Mouse (Mus musculus) colon, adult 2 months (tissue): ENCODE results near the gene Cbx1. TPM values are rescaled to one million over a fixed set of nuclear protein-coding genes. Genes with fewer than 3 reads are reported as not detected.

Source experiments
- polyA plus RNA-seq: library from polyadenylated mRNA; depleted of rRNA; stranded (reverse); fragments of >200 nt; gene quantifications from 2 replicates; pipeline ENCODE4 v1.2.3, GENCODE M21; 2012; rRNA removed

Cbx1 gene
- polyA plus RNA-seq: 20.4 and 20.9 TPM in 2 replicates

DNA sequence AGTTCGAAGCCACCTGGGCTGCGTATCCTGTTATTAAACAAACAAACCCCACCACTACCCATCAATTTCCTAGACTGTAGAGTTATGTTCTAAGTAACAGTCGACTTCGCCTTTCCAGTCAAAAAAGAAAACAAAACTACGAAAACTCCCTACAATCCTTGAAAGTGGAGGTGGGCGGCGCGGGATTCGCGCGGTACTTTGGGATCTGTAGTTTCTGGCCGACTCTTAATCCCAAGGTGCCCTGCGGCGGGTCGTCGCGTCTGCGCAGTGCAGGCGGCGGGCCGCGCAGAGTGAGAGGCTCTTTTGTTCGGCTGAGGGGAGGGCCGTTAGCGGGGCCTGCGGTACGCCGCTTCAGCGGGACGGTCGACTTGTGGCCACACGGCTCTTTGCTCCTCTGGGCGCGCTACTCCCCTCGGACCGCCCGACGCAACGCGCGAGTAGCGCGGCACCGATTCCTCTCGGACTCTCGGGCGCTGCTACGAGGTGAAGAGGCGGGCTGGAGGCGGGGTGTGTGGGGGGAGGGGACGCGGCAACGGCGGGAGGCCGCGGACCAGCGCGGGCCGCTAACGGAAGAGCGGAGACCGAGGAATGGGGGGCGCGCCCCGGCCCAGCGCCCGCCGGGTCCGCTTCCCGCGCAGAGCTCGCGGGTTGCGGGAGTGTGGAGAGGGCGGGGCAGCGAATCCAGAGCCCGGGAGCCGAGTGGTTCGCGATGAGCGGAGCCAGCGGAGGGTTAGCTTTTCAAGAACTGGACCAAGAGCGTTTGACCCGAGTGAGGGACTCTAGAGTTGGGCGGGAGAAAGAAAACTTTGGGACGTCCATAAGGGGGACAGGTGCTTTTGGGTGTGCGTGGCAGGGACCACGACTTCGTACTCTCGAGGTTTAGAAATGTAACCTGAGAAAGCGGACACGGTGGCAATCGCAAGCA lies at the start of gene Cbx1:
Cbx1 (plus strand) TSS at position 257 of the 925 bp plus-strand sequence.

DNA sequence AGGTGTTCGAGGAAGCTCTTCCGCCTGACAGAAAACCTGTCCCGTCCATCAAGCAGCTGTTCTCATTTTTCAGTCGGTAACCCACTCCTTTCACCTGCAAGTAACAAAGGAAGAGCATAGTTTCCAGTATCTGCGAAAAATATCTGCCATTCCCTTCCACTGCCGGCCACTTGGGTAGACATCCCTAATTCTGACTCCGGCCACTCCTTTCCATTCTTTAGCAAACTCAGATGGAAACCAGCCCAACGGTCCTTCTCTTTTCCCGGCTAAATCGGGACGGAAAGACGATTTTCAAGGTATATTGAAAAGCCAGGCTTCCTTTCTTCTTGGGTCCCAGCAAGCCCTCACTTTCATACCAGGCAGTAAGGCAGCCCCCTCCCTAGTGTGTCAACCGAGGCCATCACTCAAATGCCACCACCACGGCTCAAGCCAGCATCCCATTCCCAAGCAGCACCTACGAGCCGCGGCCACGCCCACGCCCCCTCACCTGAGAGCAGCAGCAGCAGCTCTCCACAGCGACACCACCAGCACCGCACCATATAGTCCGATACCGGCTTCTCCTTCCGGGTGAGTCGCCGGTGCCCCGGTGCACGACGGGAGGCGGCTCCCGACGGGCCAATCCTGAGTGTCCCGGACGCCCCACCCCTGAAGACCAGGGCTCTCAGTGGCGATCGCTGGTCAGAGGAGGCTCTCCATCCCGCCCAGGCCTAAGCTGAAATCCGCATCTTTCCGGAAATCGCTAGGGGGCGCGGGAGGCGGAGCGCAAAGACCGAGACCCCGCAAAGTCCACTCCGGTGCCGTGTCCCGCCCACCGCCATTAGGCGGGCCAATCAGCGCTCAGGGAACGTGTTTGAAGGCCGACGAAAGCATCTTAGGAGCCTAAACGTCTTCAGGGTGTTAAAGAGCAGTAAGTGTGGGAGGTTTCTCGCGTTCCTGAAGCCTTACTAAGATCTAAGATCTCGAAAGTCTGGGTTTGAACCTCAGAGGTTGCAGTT lies 11.7 kb upstream of the Cbx1 start, which contains the start of gene Snx11:
Snx11 (minus strand) TSS at position 592 of the 995 bp plus-strand sequence.

GRCm38 (mm10) chr11:96829813-96830538 lies 41.0 kb downstream of the Cbx1 start, which contains the start of gene Nfe2l1:
Gene Nfe2l1 (minus strand): TSS chr11:96829968.

DNA sequence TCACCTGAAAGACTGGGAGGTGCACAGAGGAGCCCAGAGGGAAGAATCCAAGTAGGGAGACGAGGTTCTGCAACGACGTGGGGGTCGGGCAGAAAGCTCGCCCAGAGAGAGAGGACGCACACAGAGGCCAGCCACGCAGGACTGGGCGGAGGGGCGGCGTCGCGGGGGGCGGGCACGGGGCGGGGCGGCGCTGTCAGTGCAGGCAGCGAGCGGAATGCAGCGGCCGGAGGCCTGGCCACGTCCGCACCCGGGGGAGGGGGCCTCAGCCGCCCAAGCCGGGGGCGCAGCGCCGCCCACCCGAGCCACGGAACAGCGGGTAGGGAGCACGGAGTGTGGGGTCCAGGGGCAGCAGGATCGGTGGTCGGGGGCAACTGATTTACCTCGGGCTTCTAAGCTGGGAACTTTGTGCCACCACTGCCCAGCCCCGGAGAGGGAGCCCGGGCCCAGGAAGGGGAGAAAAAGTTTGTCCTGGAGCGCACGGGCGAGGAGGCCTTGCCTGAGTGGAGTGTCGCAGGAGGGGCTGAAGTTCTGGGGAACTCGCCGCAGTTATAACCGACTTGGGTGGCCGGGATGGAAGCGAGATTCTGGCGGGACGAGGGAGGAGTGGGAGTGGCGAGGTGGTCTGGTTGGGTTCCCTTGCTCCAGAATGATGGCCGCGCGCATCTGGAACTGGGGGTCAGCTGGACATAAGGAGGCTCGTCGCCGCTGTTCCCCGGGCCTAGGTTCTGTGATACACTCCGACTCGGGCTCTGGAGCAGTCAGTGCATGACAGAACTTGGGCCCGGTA lies 60.9 kb downstream of the Cbx1 start, which contains the start of gene Copz2:
Copz2 (plus strand) TSS at position 190 of the 787 bp plus-strand sequence.

Other genes with a start within 250 kb of the Cbx1 start
- 19.0 and 19.1 TPM in 2 replicates for gene Snx11, start 11.6 kb upstream of the Cbx1 start, polyA plus RNA-seq
- gene Nfe2l1, start 40.8 kb downstream of the Cbx1 start, polyA plus RNA-seq: 113 and 173 TPM in 2 replicates
- gene Copz2, start 60.7 kb downstream of the Cbx1 start, polyA plus RNA-seq: 31.4 and 38.7 TPM in 2 replicates
- gene Cdk5rap3, start 127.4 kb downstream of the Cbx1 start, polyA plus RNA-seq: 36.7 and 41.5 TPM in 2 replicates
- gene Prr15l, start 139.0 kb downstream of the Cbx1 start, polyA plus RNA-seq: 237 and 308 TPM in 2 replicates
- 63.6 and 72.4 TPM in 2 replicates for gene Pnpo, start 154.9 kb downstream of the Cbx1 start, polyA plus RNA-seq
- 16.6 and 18.3 TPM in 2 replicates for gene Sp2, start 193.8 kb downstream of the Cbx1 start, polyA plus RNA-seq
- 0.31 and 0.41 TPM in 2 replicates for gene Sp6, start 224.3 kb downstream of the Cbx1 start, polyA plus RNA-seq
- 18.4 and 19.4 TPM in 2 replicates for gene Scrn2, start 240.8 kb downstream of the Cbx1 start, polyA plus RNA-seq